Mouse (Mus musculus) lung, postnatal 0 days (tissue): ENCODE measurements around the gene Il1rn.

Experiments
- CTCF ChIP-seq: IDR thresholded peaks from 2 replicates; pipeline ENCODE4 v1.5.1; 2016; ENCODE audit warnings: antibody characterized with exemption, mild to moderate bottlenecking
- EP300 ChIP-seq: IDR thresholded peaks from 2 replicates; pipeline ENCODE4 v1.6.1; 2016; ENCODE audit warnings: antibody characterized with exemption, mild to moderate bottlenecking, control low read depth

GRCm38 (mm10) chr2:24347926-24348325 lies 11.3 kb downstream of the Il1rn start:
- TF ChIP-seq CTCF (no peak), EP300 (no peak)
